Mouse (Mus musculus): ENCODE measurements at regions not wholly inside any gene's neighbourhood (a gene's known extent, or its start where the extent isn't known, plus 50 kb on each side); places are given as distances from the start of the nearest gene placed in this dataset.
A peak's percentile ranks its signal among the peaks of the same experiment; 100 is the strongest.

DNA sequence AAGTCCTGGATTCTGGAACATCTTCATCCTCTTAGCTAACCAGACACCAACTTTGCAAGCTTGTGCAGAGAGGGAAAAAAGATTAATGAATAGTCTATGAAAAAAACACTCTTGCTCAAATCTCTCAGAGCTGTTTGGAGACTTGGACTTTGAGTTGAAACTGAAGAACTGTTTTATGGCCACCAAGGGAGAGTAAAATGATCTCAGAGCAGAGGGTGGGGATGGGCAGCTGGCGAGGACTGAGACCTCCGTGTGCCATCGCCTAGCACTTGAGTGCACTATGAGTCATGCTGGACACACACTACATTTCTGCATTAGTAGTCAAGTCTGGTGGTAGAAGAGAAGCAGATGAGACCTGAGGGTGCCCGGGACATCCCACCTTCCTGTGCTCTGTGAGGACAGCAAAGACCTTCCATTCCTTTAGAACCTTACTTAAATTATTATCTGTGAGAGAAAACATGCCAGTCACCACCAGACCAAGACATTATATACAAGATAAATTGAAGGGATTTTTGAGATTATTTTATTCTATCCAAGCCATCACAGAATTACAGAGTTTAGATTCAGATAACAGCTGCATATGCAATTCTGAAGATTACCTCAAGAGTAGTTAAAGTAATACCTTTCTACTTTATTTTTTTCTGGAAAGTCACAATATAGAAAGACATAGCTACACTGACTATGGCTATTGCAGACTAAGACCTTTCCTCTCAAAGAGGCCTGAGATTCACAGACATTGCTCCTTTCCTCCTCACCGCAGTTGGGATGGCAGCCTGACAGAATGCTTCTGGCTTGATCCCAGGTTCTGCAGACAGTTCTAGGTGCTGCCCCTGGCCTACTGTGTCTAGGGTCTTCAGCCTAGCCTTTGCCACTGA is 125.0 kb upstream of the Speer4f2 start:
- ATAC-seq (ENCODE audit: low FRiP score, low TSS enrichment), result no peak
- no peak overlapping the region for H3K9ac ChIP-seq (ENCODE audit: low read depth, low read length)

GRCm38 (mm10) chr5:17260541-17261325 is 112.2 kb upstream of the Speer4f2 start:
- no peak overlapping the region for H3K4me2 ChIP-seq (replicated peaks; ENCODE audit: low read depth, low read length)
- no peak overlapping the region for H3K4me3 ChIP-seq (ENCODE audit: low read length)
- H3K36me3 ChIP-seq (ENCODE audit: control insufficient read depth, insufficient read depth, low read length), result no peaks in the 10 kb centered on the region
- no peaks in the 10 kb centered on the region for H3K9me3 ChIP-seq (ENCODE audit: control insufficient read depth, low read length)
- H3K4me1 ChIP-seq (ENCODE audit: control insufficient read depth, insufficient read depth, low read length), result no peaks in the 10 kb centered on the region
- H3K27me3 ChIP-seq (ENCODE audit: control insufficient read depth, insufficient read depth, low read length), result no peaks in the 10 kb centered on the region
- no peak overlapping the region for H3K27ac ChIP-seq (ENCODE audit: low read depth, low read length)
- no peak overlapping the region for H3K9ac ChIP-seq (ENCODE audit: low read depth, low read length)
- 72% methylated on average over 2 of the region's 2 CpGs for WGBS
- ATAC-seq (ENCODE audit: low FRiP score, low TSS enrichment), result no peak

More for the DNA sequence above, 125.0 kb upstream of the Speer4f2 start:
- H3K36me3 ChIP-seq (ENCODE audit: control insufficient read depth, insufficient read depth, low read length), result no peaks in the 10 kb centered on the region
- H3K27ac ChIP-seq (ENCODE audit: low read depth, low read length), result no peak overlapping the region
- no peaks in the 10 kb centered on the region for H3K4me1 ChIP-seq (ENCODE audit: control insufficient read depth, insufficient read depth, low read length)
- H3K4me2 ChIP-seq (replicated peaks; ENCODE audit: low read depth, low read length), result no peak overlapping the region
- 49% methylated on average over 5 of the region's 5 CpGs for WGBS
- H3K9me3 ChIP-seq (ENCODE audit: control insufficient read depth, low read length), result no peaks in the 10 kb centered on the region
- H3K27me3 ChIP-seq (ENCODE audit: control insufficient read depth, insufficient read depth, low read length), result no peaks in the 10 kb centered on the region
- H3K4me3 ChIP-seq (ENCODE audit: low read length), result no peak overlapping the region

- H3K4me2 ChIP-seq (replicated peaks; ENCODE audit: low read depth, low read length), result no peak overlapping the region
- 73% methylated on average over 1 of the region's 1 CpGs for WGBS
- no peak overlapping the region for H3K4me3 ChIP-seq (ENCODE audit: low read length)
- no peaks in the 10 kb centered on the region for H3K4me1 ChIP-seq (ENCODE audit: control insufficient read depth, insufficient read depth, low read length)
- H3K27ac ChIP-seq (ENCODE audit: low read depth, low read length), result no peak overlapping the region
- no peak for ATAC-seq (ENCODE audit: low FRiP score, low TSS enrichment)
- no peaks in the 10 kb centered on the region for H3K27me3 ChIP-seq (ENCODE audit: control insufficient read depth, insufficient read depth, low read length)
- H3K9me3 ChIP-seq (ENCODE audit: control insufficient read depth, low read length), result no peaks in the 10 kb centered on the region
- no peak overlapping the region for H3K9ac ChIP-seq (ENCODE audit: low read depth, low read length)
- H3K36me3 ChIP-seq (ENCODE audit: control insufficient read depth, insufficient read depth, low read length), result no peaks in the 10 kb centered on the region
Observed at GRCm38 (mm10) chr5:17262126-17262525, 110.9 kb upstream of the Speer4f2 start.

DNA sequence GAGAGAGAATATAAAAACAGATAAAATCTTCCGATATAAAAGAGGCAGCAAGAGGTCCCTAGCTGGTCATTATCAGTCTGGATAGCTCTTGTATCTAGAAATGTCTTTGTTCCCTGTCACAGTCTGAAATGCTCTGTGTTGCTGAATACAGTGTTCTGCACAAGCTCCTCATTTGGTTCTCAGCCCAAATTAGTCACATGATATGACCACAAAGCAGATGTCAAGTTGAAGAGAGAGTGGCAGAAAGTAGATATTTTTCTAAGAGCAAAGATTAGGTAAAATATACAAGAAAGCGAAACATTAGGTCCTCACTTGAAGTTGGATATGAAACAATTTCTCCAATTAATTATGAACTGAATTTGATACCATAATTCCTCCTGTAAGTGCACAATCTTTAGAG is 101.8 kb upstream of the Speer4f2 start:
- WGBS, result 87% methylated on average over 2 of the region's 2 CpGs
- no peak overlapping the region for H3K4me2 ChIP-seq (replicated peaks; ENCODE audit: low read depth, low read length)

GRCm38 (mm10) chr5:17271722-17272479 is 101.1 kb upstream of the Speer4f2 start:
- WGBS, result 62% methylated on average over 3 of the region's 3 CpGs
- peak; percentile 55; the same call in 1 of the 2 replicates for ATAC-seq (ENCODE audit: low FRiP score, low TSS enrichment)

More for the DNA sequence above, 101.8 kb upstream of the Speer4f2 start:
- H3K27ac ChIP-seq (ENCODE audit: low read depth, low read length), result no peak overlapping the region
- no peak overlapping the region for H3K4me3 ChIP-seq (ENCODE audit: low read length)
- no peaks in the 10 kb centered on the region for H3K27me3 ChIP-seq (ENCODE audit: control insufficient read depth, insufficient read depth, low read length)
- no peak overlapping the region for H3K9ac ChIP-seq (ENCODE audit: low read depth, low read length)
- H3K4me1 ChIP-seq (ENCODE audit: control insufficient read depth, insufficient read depth, low read length), result no peaks in the 10 kb centered on the region
- H3K9me3 ChIP-seq (ENCODE audit: control insufficient read depth, low read length), result no peaks in the 10 kb centered on the region
- ATAC-seq (ENCODE audit: low FRiP score, low TSS enrichment), result no peak
- no peaks in the 10 kb centered on the region for H3K36me3 ChIP-seq (ENCODE audit: control insufficient read depth, insufficient read depth, low read length)

GRCm38 (mm10) chr5:17275346-17275745 is 97.6 kb upstream of the Speer4f2 start:
- no peak overlapping the region for H3K9ac ChIP-seq (ENCODE audit: low read depth, low read length)
- no peaks in the 10 kb centered on the region for H3K4me1 ChIP-seq (ENCODE audit: control insufficient read depth, insufficient read depth, low read length)
- H3K27me3 ChIP-seq (ENCODE audit: control insufficient read depth, insufficient read depth, low read length), result no peaks in the 10 kb centered on the region
- H3K9me3 ChIP-seq (ENCODE audit: control insufficient read depth, low read length), result no peaks in the 10 kb centered on the region
- H3K36me3 ChIP-seq (ENCODE audit: control insufficient read depth, insufficient read depth, low read length), result no peaks in the 10 kb centered on the region
- no peak overlapping the region for H3K27ac ChIP-seq (ENCODE audit: low read depth, low read length)
- ATAC-seq (ENCODE audit: low FRiP score, low TSS enrichment), result no peak
- no peak overlapping the region for H3K4me3 ChIP-seq (ENCODE audit: low read length)
- 88% methylated on average over 2 of the region's 2 CpGs for WGBS
- no peak overlapping the region for H3K4me2 ChIP-seq (replicated peaks; ENCODE audit: low read depth, low read length)

More at GRCm38 (mm10) chr5:17271722-17272479, 101.1 kb upstream of the Speer4f2 start:
- H3K4me3 ChIP-seq (ENCODE audit: low read length), result no peak overlapping the region
- H3K36me3 ChIP-seq (ENCODE audit: control insufficient read depth, insufficient read depth, low read length), result no peaks in the 10 kb centered on the region
- H3K9ac ChIP-seq (ENCODE audit: low read depth, low read length), result no peak overlapping the region
- H3K27ac ChIP-seq (ENCODE audit: low read depth, low read length), result no peak overlapping the region
- no peak overlapping the region for H3K4me2 ChIP-seq (replicated peaks; ENCODE audit: low read depth, low read length)
- no peaks in the 10 kb centered on the region for H3K4me1 ChIP-seq (ENCODE audit: control insufficient read depth, insufficient read depth, low read length)
- no peaks in the 10 kb centered on the region for H3K27me3 ChIP-seq (ENCODE audit: control insufficient read depth, insufficient read depth, low read length)
- H3K9me3 ChIP-seq (ENCODE audit: control insufficient read depth, low read length), result no peaks in the 10 kb centered on the region

- no peaks in the 10 kb centered on the region for H3K9me3 ChIP-seq (ENCODE audit: control insufficient read depth, low read length)
- ATAC-seq (ENCODE audit: low FRiP score, low TSS enrichment), result peak; percentile 72; the same call in 1 of the 2 replicates
- no peaks in the 10 kb centered on the region for H3K36me3 ChIP-seq (ENCODE audit: control insufficient read depth, insufficient read depth, low read length)
- no peaks in the 10 kb centered on the region for H3K4me1 ChIP-seq (ENCODE audit: control insufficient read depth, insufficient read depth, low read length)
- H3K27ac ChIP-seq (ENCODE audit: low read depth, low read length), result no peak overlapping the region
- no peak overlapping the region for H3K4me2 ChIP-seq (replicated peaks; ENCODE audit: low read depth, low read length)
- no peak overlapping the region for H3K9ac ChIP-seq (ENCODE audit: low read depth, low read length)
- no peaks in the 10 kb centered on the region for H3K27me3 ChIP-seq (ENCODE audit: control insufficient read depth, insufficient read depth, low read length)
- H3K4me3 ChIP-seq (ENCODE audit: low read length), result no peak overlapping the region
- 52% methylated on average over 3 of the region's 3 CpGs for WGBS
Observed at GRCm38 (mm10) chr5:17276782-17277578, 96.0 kb upstream of the Speer4f2 start.

GRCm38 (mm10) chr5:17280203-17280602 is 92.8 kb upstream of the Speer4f2 start:
- Histone ChIP-seq H3K4me1 (ENCODE audit: control insufficient read depth, insufficient read depth, low read length) (no peaks in the 10 kb centered on the region), H3K9ac (ENCODE audit: low read depth, low read length) (no peak overlapping the region), H3K4me3 (ENCODE audit: low read length) (no peak overlapping the region), H3K36me3 (ENCODE audit: control insufficient read depth, insufficient read depth, low read length) (no peaks in the 10 kb centered on the region), H3K9me3 (ENCODE audit: control insufficient read depth, low read length) (no peaks in the 10 kb centered on the region), H3K27me3 (ENCODE audit: control insufficient read depth, insufficient read depth, low read length) (no peaks in the 10 kb centered on the region), H3K4me2 (replicated peaks; ENCODE audit: low read depth, low read length) (no peak overlapping the region), H3K27ac (ENCODE audit: low read depth, low read length) (no peak overlapping the region)
- ATAC-seq (ENCODE audit: low FRiP score, low TSS enrichment), result no peak
- WGBS, result 79% methylated on average over 4 of the region's 4 CpGs
